Mouse (Mus musculus): ENCODE results near the gene Gls. TPM values are rescaled to one million over a fixed set of nuclear protein-coding genes. Genes with fewer than 3 reads are reported as not detected.

The Gls gene
- polyA plus RNA-seq, 1 experiment from 2014 or later = 26.6 TPM

GRCm38 (mm10) chr1:52133254-52133653, 99.8 kb downstream of the Gls start:
- ATAC-seq = no peak
- WGBS = 74% methylated on average over 8 of the region's 8 CpGs

GRCm38 (mm10) chr1:52131787-52132377, 101.2 kb downstream of the Gls start:
- Histone ChIP-seq H3K4me1 (replicated peaks) (no peaks in the 10 kb centered on the region), H3K36me3 (peaks cover 4% of the 10 kb centered on the region; the same call in 1 of the 2 replicates), H3K27me3 (no peaks in the 10 kb centered on the region), H3K4me2 (replicated peaks) (no peak overlapping the region), H3K4me3 (replicated peaks) (no peak overlapping the region), H3K9ac (replicated peaks) (no peak overlapping the region), H3K9me3 (no peaks in the 10 kb centered on the region), H3K27ac (no peak overlapping the region)
- ATAC-seq = no peak
- WGBS = 86% methylated on average over 11 of the region's 11 CpGs

More at GRCm38 (mm10) chr1:52133254-52133653, 99.8 kb downstream of the Gls start:
- H3K9me3 ChIP-seq = no peaks in the 10 kb centered on the region
- H3K4me3 ChIP-seq (replicated peaks) = no peak overlapping the region
- H3K4me1 ChIP-seq (replicated peaks) = no peaks in the 10 kb centered on the region
- no peaks in the 10 kb centered on the region for H3K27me3 ChIP-seq
- no peak overlapping the region for H3K27ac ChIP-seq
- no peak overlapping the region for H3K4me2 ChIP-seq (replicated peaks)
- no peaks in the 10 kb centered on the region for H3K36me3 ChIP-seq
- no peak overlapping the region for H3K9ac ChIP-seq (replicated peaks)

GRCm38 (mm10) chr1:52129794-52130193, 103.2 kb downstream of the Gls start:
- H3K4me3 ChIP-seq (replicated peaks) = no peak overlapping the region
- H3K36me3 ChIP-seq = peaks cover 13% of the 10 kb centered on the region
- ATAC-seq = no peak
- no peaks in the 10 kb centered on the region for H3K27me3 ChIP-seq
- H3K9ac ChIP-seq (replicated peaks) = no peak overlapping the region
- no peak overlapping the region for H3K27ac ChIP-seq
- H3K4me1 ChIP-seq (replicated peaks) = no peaks in the 10 kb centered on the region
- WGBS = 79% methylated on average over 6 of the region's 6 CpGs
- no peaks in the 10 kb centered on the region for H3K9me3 ChIP-seq
- H3K4me2 ChIP-seq (replicated peaks) = no peak overlapping the region

GRCm38 (mm10) chr1:52127350-52127749, 105.7 kb downstream of the Gls start:
- ATAC-seq = no peak
- WGBS = 93% methylated on average over 6 of the region's 6 CpGs
- H3K27ac ChIP-seq = no peak overlapping the region

GRCm38 (mm10) chr1:52124818-52125217, 108.2 kb downstream of the Gls start:
- H3K4me1 ChIP-seq (replicated peaks) = peaks cover 5% of the 10 kb centered on the region
- no peak overlapping the region for H3K9ac ChIP-seq (replicated peaks)
- H3K27me3 ChIP-seq = 0 out of 2 replicates have a peak, but pooled peaks cover 6% of the 10 kb centered on the region
- H3K27ac ChIP-seq = no peak overlapping the region
- no peak for ATAC-seq
- H3K4me2 ChIP-seq (replicated peaks) = no peak overlapping the region
- peaks cover 14% of the 10 kb centered on the region for H3K36me3 ChIP-seq
- H3K4me3 ChIP-seq (replicated peaks) = no peak overlapping the region
- H3K9me3 ChIP-seq = no peaks in the 10 kb centered on the region
- 64% methylated on average over 3 of the region's 3 CpGs for WGBS

More at GRCm38 (mm10) chr1:52127350-52127749, 105.7 kb downstream of the Gls start:
- Histone ChIP-seq H3K9me3 (no peaks in the 10 kb centered on the region), H3K4me1 (replicated peaks) (no peaks in the 10 kb centered on the region), H3K4me2 (replicated peaks) (no peak overlapping the region), H3K36me3 (peaks cover 14% of the 10 kb centered on the region), H3K9ac (replicated peaks) (no peak overlapping the region), H3K27me3 (no peaks in the 10 kb centered on the region), H3K4me3 (replicated peaks) (no peak overlapping the region)

GRCm38 (mm10) chr1:52121052-52121451, 112.0 kb downstream of the Gls start:
- WGBS = 84% methylated on average over 3 of the region's 3 CpGs
- no peak overlapping the region for H3K4me3 ChIP-seq (replicated peaks)
- no peaks in the 10 kb centered on the region for H3K9me3 ChIP-seq
- H3K27me3 ChIP-seq = 0 out of 2 replicates have a peak, but pooled peaks cover 6% of the 10 kb centered on the region
- no peak overlapping the region for H3K4me2 ChIP-seq (replicated peaks)
- no peak overlapping the region for H3K9ac ChIP-seq (replicated peaks)
- peaks cover 13% of the 10 kb centered on the region for H3K4me1 ChIP-seq (replicated peaks)
- no peak overlapping the region for H3K27ac ChIP-seq
- no peak for ATAC-seq
- peaks cover 3% of the 10 kb centered on the region; the same call in 1 of the 2 replicates for H3K36me3 ChIP-seq

GRCm38 (mm10) chr1:52120191-52120590, 112.8 kb downstream of the Gls start:
- no peaks in the 10 kb centered on the region for H3K9me3 ChIP-seq
- peaks cover 13% of the 10 kb centered on the region for H3K4me1 ChIP-seq (replicated peaks)
- peak overlapping the region; percentile 78 for H3K4me3 ChIP-seq (replicated peaks)
- H3K27me3 ChIP-seq = 0 out of 2 replicates have a peak, but pooled peaks cover 6% of the 10 kb centered on the region
- no peak overlapping the region for H3K27ac ChIP-seq
- H3K9ac ChIP-seq (replicated peaks) = peak overlapping the region; percentile 76; the same call in 1 of the 2 replicates
- 33% methylated on average over 10 of the region's 10 CpGs for WGBS
- H3K36me3 ChIP-seq = peaks cover 3% of the 10 kb centered on the region; the same call in 1 of the 2 replicates
- no peak for ATAC-seq
- H3K4me2 ChIP-seq (replicated peaks) = peak overlapping the region; percentile 74

- 0 out of 2 replicates have a peak, but pooled peaks cover 8% of the 10 kb centered on the region for H3K27me3 ChIP-seq
- H3K4me1 ChIP-seq (replicated peaks) = peaks cover 13% of the 10 kb centered on the region
- H3K4me2 ChIP-seq (replicated peaks) = peak overlapping the region; percentile 74
- peak overlapping the region; percentile 78 for H3K4me3 ChIP-seq (replicated peaks)
- H3K27ac ChIP-seq = no peak overlapping the region
- WGBS = 1% methylated on average over 20 of the region's 20 CpGs
- peaks cover under 1% of the 10 kb centered on the region; the same call in 1 of the 2 replicates for H3K36me3 ChIP-seq
- H3K9me3 ChIP-seq = no peaks in the 10 kb centered on the region
- peak; percentile 41 for ATAC-seq
- peak overlapping the region; percentile 76 for H3K9ac ChIP-seq (replicated peaks)
These were observed 113.3 kb downstream of the Gls start for GRCm38 (mm10) chr1:52119691-52120090.

- H3K27ac ChIP-seq = peak within 1 kb of the TSS; percentile 31; the same call in 1 of the 2 replicates
- H3K4me2 ChIP-seq (replicated peaks) = peak within 1 kb of the TSS; percentile 74
- peak; percentile 93 for ATAC-seq
- peak within 1 kb of the TSS; percentile 78 for H3K4me3 ChIP-seq (replicated peaks)
- H3K4me1 ChIP-seq (replicated peaks) = peaks cover 13% of the 10 kb centered on the region
- H3K27me3 ChIP-seq = 0 out of 2 replicates have a peak, but pooled peaks cover 8% of the 10 kb centered on the region
- peak within 1 kb of the TSS; percentile 76 for H3K9ac ChIP-seq (replicated peaks)
- 3% methylated on average over 35 of the region's 37 CpGs for WGBS
- H3K36me3 ChIP-seq = no peaks in the 10 kb centered on the region
- H3K9me3 ChIP-seq = no peaks in the 10 kb centered on the region
These were observed 114.0 kb downstream of the Gls start, which contains the start of gene Stat1 for GRCm38 (mm10) chr1:52118860-52119591. Gene Stat1 (plus strand): TSS chr1:52119440.

- ATAC-seq = no peak
- Histone ChIP-seq H3K36me3 (no peaks in the 10 kb centered on the region), H3K27me3 (0 out of 2 replicates have a peak, but pooled peaks cover 8% of the 10 kb centered on the region), H3K4me1 (replicated peaks) (peaks cover 19% of the 10 kb centered on the region), H3K27ac (no peak overlapping the region), H3K4me3 (replicated peaks) (no peak overlapping the region), H3K9me3 (no peaks in the 10 kb centered on the region), H3K4me2 (replicated peaks) (no peak overlapping the region), H3K9ac (replicated peaks) (no peak overlapping the region)
- WGBS = 96% methylated on average over 1 of the region's 1 CpGs
These were observed 115.3 kb downstream of the Gls start for GRCm38 (mm10) chr1:52117777-52118176.

- no peak for ATAC-seq
- WGBS = 83% methylated on average over 3 of the region's 3 CpGs
- no peak overlapping the region for H3K9ac ChIP-seq (replicated peaks)
These were observed 116.6 kb downstream of the Gls start for GRCm38 (mm10) chr1:52116441-52116840.

GRCm38 (mm10) chr1:52113666-52114069, 119.4 kb downstream of the Gls start:
- Histone ChIP-seq H3K36me3 (no peaks in the 10 kb centered on the region), H3K4me1 (replicated peaks) (peaks cover 9% of the 10 kb centered on the region), H3K27ac (peak overlapping the region; percentile 82), H3K4me3 (replicated peaks) (peak overlapping the region; percentile 34), H3K9me3 (no peaks in the 10 kb centered on the region), H3K9ac (replicated peaks) (peak overlapping the region; percentile 60), H3K4me2 (replicated peaks) (peak overlapping the region; percentile 56), H3K27me3 (0 out of 2 replicates have a peak, but pooled peaks cover 2% of the 10 kb centered on the region)
- peak; percentile 97 for ATAC-seq
- under 1% methylated on average over 32 of the region's 32 CpGs for WGBS

More at GRCm38 (mm10) chr1:52116441-52116840, 116.6 kb downstream of the Gls start:
- Histone ChIP-seq H3K27ac (no peak overlapping the region), H3K4me1 (replicated peaks) (peaks cover 19% of the 10 kb centered on the region), H3K27me3 (0 out of 2 replicates have a peak, but pooled peaks cover 8% of the 10 kb centered on the region), H3K36me3 (no peaks in the 10 kb centered on the region), H3K4me2 (replicated peaks) (no peak overlapping the region), H3K9me3 (no peaks in the 10 kb centered on the region), H3K4me3 (replicated peaks) (no peak overlapping the region)
